Mouse (Mus musculus): ENCODE measurements around the gene Mcemp1. TPM values are rescaled to one million over a fixed set of nuclear protein-coding genes. Genes with fewer than 3 reads are reported as not detected.
A peak's percentile ranks its signal among the peaks of the same experiment; 100 is the strongest.

Gene Mcemp1
- polyA plus RNA-seq, 1 experiment, result 0.53 TPM

- H3K4me1 ChIP-seq (ENCODE audit: control insufficient read depth, insufficient read depth, low read length), result peaks cover 7% of the 10 kb centered on the region; the same call in 1 of the 2 replicates
- no peak overlapping the region for H3K27ac ChIP-seq (ENCODE audit: insufficient read depth, low read depth, low read length)
- no peaks in the 10 kb centered on the region for H3K27me3 ChIP-seq (replicated peaks; ENCODE audit: control insufficient read depth, insufficient read depth, low read length)
- H3K36me3 ChIP-seq (ENCODE audit: control insufficient read depth, insufficient read depth, low read length), result no peaks in the 10 kb centered on the region
- no peak for TF ChIP-seq CTCF (conservative IDR thresholded peaks at IDR 0.05; ENCODE audit: insufficient read depth, insufficient read length, low read depth, low read length)
- TF ChIP-seq POLR2A (IDR thresholded peaks at IDR 0.05; ENCODE audit: low read depth, low read length), result no peak
- DNase-seq, result no peak
- H3K4me3 ChIP-seq (ENCODE audit: insufficient read depth, low read depth, low read length), result no peak overlapping the region
- 74% methylated on average over 5 of the region's 5 CpGs for WGBS
Observed at GRCm38 (mm10) chr8:3679656-3680055, 14.1 kb downstream of the Mcemp1 start.

- 89% methylated on average over 5 of the region's 5 CpGs for WGBS
- no peaks in the 10 kb centered on the region for H3K36me3 ChIP-seq (ENCODE audit: control insufficient read depth, insufficient read depth, low read length)
- TF ChIP-seq CTCF (conservative IDR thresholded peaks at IDR 0.05; ENCODE audit: insufficient read depth, insufficient read length, low read depth, low read length) (no peak), POLR2A (IDR thresholded peaks at IDR 0.05; ENCODE audit: low read depth, low read length) (no peak)
Observed at GRCm38 (mm10) chr8:3682435-3682834, 16.9 kb downstream of the Mcemp1 start.

GRCm38 (mm10) chr8:3683408-3684176, 18.0 kb downstream of the Mcemp1 start:
- WGBS, result 60% methylated on average over 6 of the region's 6 CpGs
- Histone ChIP-seq H3K4me1 (ENCODE audit: control insufficient read depth, insufficient read depth, low read length) (0 out of 2 replicates have a peak, but pooled peaks cover 2% of the 10 kb centered on the region), H3K36me3 (ENCODE audit: control insufficient read depth, insufficient read depth, low read length) (no peaks in the 10 kb centered on the region), H3K27ac (ENCODE audit: insufficient read depth, low read depth, low read length) (no peak overlapping the region), H3K27me3 (replicated peaks; ENCODE audit: control insufficient read depth, insufficient read depth, low read length) (no peaks in the 10 kb centered on the region), H3K4me3 (ENCODE audit: insufficient read depth, low read depth, low read length) (no peak overlapping the region)
- TF ChIP-seq POLR2A (IDR thresholded peaks at IDR 0.05; ENCODE audit: low read depth, low read length), result no peak
- TF ChIP-seq CTCF (conservative IDR thresholded peaks at IDR 0.05; ENCODE audit: insufficient read depth, insufficient read length, low read depth, low read length), result no peak
- DNase-seq, result peak; percentile 17

More at GRCm38 (mm10) chr8:3682435-3682834, 16.9 kb downstream of the Mcemp1 start:
- H3K27ac ChIP-seq (ENCODE audit: insufficient read depth, low read depth, low read length), result no peak overlapping the region
- H3K27me3 ChIP-seq (replicated peaks; ENCODE audit: control insufficient read depth, insufficient read depth, low read length), result no peaks in the 10 kb centered on the region
- DNase-seq, result no peak
- no peak overlapping the region for H3K4me3 ChIP-seq (ENCODE audit: insufficient read depth, low read depth, low read length)
- peaks cover 4% of the 10 kb centered on the region; the same call in 1 of the 2 replicates for H3K4me1 ChIP-seq (ENCODE audit: control insufficient read depth, insufficient read depth, low read length)

- Histone ChIP-seq H3K4me1 (ENCODE audit: control insufficient read depth, insufficient read depth, low read length) (0 out of 2 replicates have a peak, but pooled peaks cover 2% of the 10 kb centered on the region), H3K27me3 (replicated peaks; ENCODE audit: control insufficient read depth, insufficient read depth, low read length) (no peaks in the 10 kb centered on the region), H3K27ac (ENCODE audit: insufficient read depth, low read depth, low read length) (no peak overlapping the region), H3K4me3 (ENCODE audit: insufficient read depth, low read depth, low read length) (no peak overlapping the region), H3K36me3 (ENCODE audit: control insufficient read depth, insufficient read depth, low read length) (no peaks in the 10 kb centered on the region)
- DNase-seq, result no peak
- TF ChIP-seq CTCF (conservative IDR thresholded peaks at IDR 0.05; ENCODE audit: insufficient read depth, insufficient read length, low read depth, low read length) (no peak), POLR2A (IDR thresholded peaks at IDR 0.05; ENCODE audit: low read depth, low read length) (no peak)
Observed at GRCm38 (mm10) chr8:3684530-3684929, 19.0 kb downstream of the Mcemp1 start.

GRCm38 (mm10) chr8:3685422-3685821, 19.9 kb downstream of the Mcemp1 start:
- TF ChIP-seq POLR2A (IDR thresholded peaks at IDR 0.05; ENCODE audit: low read depth, low read length) (no peak), CTCF (conservative IDR thresholded peaks at IDR 0.05; ENCODE audit: insufficient read depth, insufficient read length, low read depth, low read length) (no peak)
- no peak for DNase-seq
- Histone ChIP-seq H3K27me3 (replicated peaks; ENCODE audit: control insufficient read depth, insufficient read depth, low read length) (no peaks in the 10 kb centered on the region), H3K4me1 (ENCODE audit: control insufficient read depth, insufficient read depth, low read length) (no peaks in the 10 kb centered on the region), H3K27ac (ENCODE audit: insufficient read depth, low read depth, low read length) (no peak overlapping the region), H3K36me3 (ENCODE audit: control insufficient read depth, insufficient read depth, low read length) (no peaks in the 10 kb centered on the region), H3K4me3 (ENCODE audit: insufficient read depth, low read depth, low read length) (no peak overlapping the region)
- 66% methylated on average over 5 of the region's 5 CpGs for WGBS

GRCm38 (mm10) chr8:3687537-3687936, 22.0 kb downstream of the Mcemp1 start:
- Histone ChIP-seq H3K36me3 (ENCODE audit: control insufficient read depth, insufficient read depth, low read length) (no peaks in the 10 kb centered on the region), H3K4me1 (ENCODE audit: control insufficient read depth, insufficient read depth, low read length) (no peaks in the 10 kb centered on the region), H3K27me3 (replicated peaks; ENCODE audit: control insufficient read depth, insufficient read depth, low read length) (no peaks in the 10 kb centered on the region), H3K27ac (ENCODE audit: insufficient read depth, low read depth, low read length) (no peak overlapping the region), H3K4me3 (ENCODE audit: insufficient read depth, low read depth, low read length) (no peak overlapping the region)
- no peak for DNase-seq
- no peak for TF ChIP-seq POLR2A (IDR thresholded peaks at IDR 0.05; ENCODE audit: low read depth, low read length)
- peak; percentile 20; the same call in 1 of the 2 replicates for TF ChIP-seq CTCF (conservative IDR thresholded peaks at IDR 0.05; ENCODE audit: insufficient read depth, insufficient read length, low read depth, low read length)
- 72% methylated on average over 6 of the region's 6 CpGs for WGBS

GRCm38 (mm10) chr8:3690774-3691173, 25.2 kb downstream of the Mcemp1 start:
- Histone ChIP-seq H3K4me1 (ENCODE audit: control insufficient read depth, insufficient read depth, low read length) (no peaks in the 10 kb centered on the region), H3K27me3 (replicated peaks; ENCODE audit: control insufficient read depth, insufficient read depth, low read length) (no peaks in the 10 kb centered on the region)
- WGBS, result 61% methylated on average over 3 of the region's 3 CpGs

More at GRCm38 (mm10) chr8:3690774-3691173, 25.2 kb downstream of the Mcemp1 start:
- Histone ChIP-seq H3K27ac (ENCODE audit: insufficient read depth, low read depth, low read length) (no peak overlapping the region), H3K36me3 (ENCODE audit: control insufficient read depth, insufficient read depth, low read length) (no peaks in the 10 kb centered on the region), H3K4me3 (ENCODE audit: insufficient read depth, low read depth, low read length) (no peak overlapping the region)
- TF ChIP-seq CTCF (conservative IDR thresholded peaks at IDR 0.05; ENCODE audit: insufficient read depth, insufficient read length, low read depth, low read length) (no peak), POLR2A (IDR thresholded peaks at IDR 0.05; ENCODE audit: low read depth, low read length) (no peak)
- DNase-seq, result no peak

All from kidney, adult 2 months (tissue).